Mouse (Mus musculus): ENCODE data around the gene Cnpy4. TPM values are rescaled to one million over a fixed set of nuclear protein-coding genes. Genes with fewer than 3 reads are reported as not detected.
A peak's percentile ranks its signal among the peaks of the same experiment; 100 is the strongest.

The Cnpy4 gene
- polyA plus RNA-seq, 1 experiment from 2014 or later, result 22.7 TPM

MicroRNAs within 50 kb of the gene (microRNA counts, 519-probe panel; counts per million panel counts)
- microRNA mmu-miR-106b, result 5,544 counts per million, percentile 79 among the panel's probes with 10 or more counts
- 5,833 counts per million, percentile 84 among the panel's probes with 10 or more counts for microRNA mmu-miR-25
- microRNA mmu-miR-93, result 5,186 counts per million, percentile 72 among the panel's probes with 10 or more counts

Small RNA genes within 50 kb of the gene (microRNA-seq; reads per million reads assigned to microRNA genes)
- gene Mir106b (5,355 reads per million, percentile 93 among the genes with 10 or more reads in this experiment), gene Mir25 (484 reads per million, percentile 69 among the genes with 10 or more reads in this experiment), gene Mir93 (5,982 reads per million, percentile 94 among the genes with 10 or more reads in this experiment)

Other genes starting within 250 kb of the Cnpy4 start
- 0.31 and 0.70 TPM in 2 replicates for gene Gjc3, start 224.4 kb upstream of the Cnpy4 start, polyA plus RNA-seq (2014; fragmentation: Nextera tagmentation; extraction: Ambion mirVana)
- gene Azgp1, start 206.0 kb upstream of the Cnpy4 start, polyA plus RNA-seq (2014; fragmentation: Nextera tagmentation; extraction: Ambion mirVana), result not detected in 2 replicates
- gene Smok3a, start 166.2 kb upstream of the Cnpy4 start, polyA plus RNA-seq (2014; fragmentation: Nextera tagmentation; extraction: Ambion mirVana), result not detected in 2 replicates
- not detected in 2 replicates for gene Smok3b, start 166.1 kb upstream of the Cnpy4 start, polyA plus RNA-seq (2014; fragmentation: Nextera tagmentation; extraction: Ambion mirVana)
- gene Smok3c, start 134.3 kb upstream of the Cnpy4 start, polyA plus RNA-seq (2014; fragmentation: Nextera tagmentation; extraction: Ambion mirVana), result not detected in 2 replicates
- 31.2 and 39.4 TPM in 2 replicates for gene Zkscan1, start 102.4 kb upstream of the Cnpy4 start, polyA plus RNA-seq (2014; fragmentation: Nextera tagmentation; extraction: Ambion mirVana)
- gene Zscan21, start 70.6 kb upstream of the Cnpy4 start, polyA plus RNA-seq (2014; fragmentation: Nextera tagmentation; extraction: Ambion mirVana), result 90.9 and 98.7 TPM in 2 replicates
- gene Zfp113, start 31.7 kb upstream of the Cnpy4 start, polyA plus RNA-seq (2014; fragmentation: Nextera tagmentation; extraction: Ambion mirVana), result 25.3 and 25.8 TPM in 2 replicates
- gene Cops6, start 26.4 kb upstream of the Cnpy4 start, polyA plus RNA-seq (2014; fragmentation: Nextera tagmentation; extraction: Ambion mirVana), result 245 and 252 TPM in 2 replicates
- gene Ap4m1, start 15.5 kb upstream of the Cnpy4 start, polyA plus RNA-seq (2014; fragmentation: Nextera tagmentation; extraction: Ambion mirVana), result 17.2 and 17.7 TPM in 2 replicates
- gene Mcm7, start 15.1 kb upstream of the Cnpy4 start, polyA plus RNA-seq (2014; fragmentation: Nextera tagmentation; extraction: Ambion mirVana), result 71.5 and 81.4 TPM in 2 replicates
- 71.7 and 73.2 TPM in 2 replicates for gene Taf6, start within 50 bp of the Cnpy4 start, polyA plus RNA-seq (2014; fragmentation: Nextera tagmentation; extraction: Ambion mirVana)
- 12.9 and 14.6 TPM in 2 replicates for gene Mblac1, start 6.8 kb downstream of the Cnpy4 start, polyA plus RNA-seq (2014; fragmentation: Nextera tagmentation; extraction: Ambion mirVana)
- gene Nxpe5, start 38.4 kb downstream of the Cnpy4 start, polyA plus RNA-seq (2014; fragmentation: Nextera tagmentation; extraction: Ambion mirVana), result not detected in 2 replicates
- gene Lamtor4, start 68.0 kb downstream of the Cnpy4 start, polyA plus RNA-seq (2014; fragmentation: Nextera tagmentation; extraction: Ambion mirVana), result 71.7 and 90.4 TPM in 2 replicates
- gene BC037034, start 76.5 kb downstream of the Cnpy4 start, polyA plus RNA-seq (2014; fragmentation: Nextera tagmentation; extraction: Ambion mirVana), result 16.3 and 16.5 TPM in 2 replicates
- gene Gal3st4, start 85.4 kb downstream of the Cnpy4 start, polyA plus RNA-seq (2014; fragmentation: Nextera tagmentation; extraction: Ambion mirVana), result 2.2 and 3.4 TPM in 2 replicates
- 0.11 TPM in 1 of 2 replicates, not detected in the other for gene Gm43720, start 92.5 kb downstream of the Cnpy4 start, polyA plus RNA-seq (2014; fragmentation: Nextera tagmentation; extraction: Ambion mirVana)
- 25.7 and 25.8 TPM in 2 replicates for gene Gpc2, start 92.5 kb downstream of the Cnpy4 start, polyA plus RNA-seq (2014; fragmentation: Nextera tagmentation; extraction: Ambion mirVana)
- gene Stag3, start 92.8 kb downstream of the Cnpy4 start, polyA plus RNA-seq (2014; fragmentation: Nextera tagmentation; extraction: Ambion mirVana), result 9.3 and 12.5 TPM in 2 replicates
- not detected in 2 replicates for gene Pvrig, start 154.5 kb downstream of the Cnpy4 start, polyA plus RNA-seq (2014; fragmentation: Nextera tagmentation; extraction: Ambion mirVana)

Measured in neural tube, embryonic 14.5 days (tissue).